Mouse (Mus musculus) v-Abl transformed pro-B cells (cell line): ENCODE results near the gene Zfp184.

Source experiments
- in situ Hi-C, 2 experiments: fragments of 400-800 bp; cut with MboI; formaldehyde crosslinking; loops; one replicate each; pipeline ENCODE4 v1.15.1; 2025; ENCODE audit not compliant: unreplicated experiment in 2 of 2

Gene Zfp184

DNA sequence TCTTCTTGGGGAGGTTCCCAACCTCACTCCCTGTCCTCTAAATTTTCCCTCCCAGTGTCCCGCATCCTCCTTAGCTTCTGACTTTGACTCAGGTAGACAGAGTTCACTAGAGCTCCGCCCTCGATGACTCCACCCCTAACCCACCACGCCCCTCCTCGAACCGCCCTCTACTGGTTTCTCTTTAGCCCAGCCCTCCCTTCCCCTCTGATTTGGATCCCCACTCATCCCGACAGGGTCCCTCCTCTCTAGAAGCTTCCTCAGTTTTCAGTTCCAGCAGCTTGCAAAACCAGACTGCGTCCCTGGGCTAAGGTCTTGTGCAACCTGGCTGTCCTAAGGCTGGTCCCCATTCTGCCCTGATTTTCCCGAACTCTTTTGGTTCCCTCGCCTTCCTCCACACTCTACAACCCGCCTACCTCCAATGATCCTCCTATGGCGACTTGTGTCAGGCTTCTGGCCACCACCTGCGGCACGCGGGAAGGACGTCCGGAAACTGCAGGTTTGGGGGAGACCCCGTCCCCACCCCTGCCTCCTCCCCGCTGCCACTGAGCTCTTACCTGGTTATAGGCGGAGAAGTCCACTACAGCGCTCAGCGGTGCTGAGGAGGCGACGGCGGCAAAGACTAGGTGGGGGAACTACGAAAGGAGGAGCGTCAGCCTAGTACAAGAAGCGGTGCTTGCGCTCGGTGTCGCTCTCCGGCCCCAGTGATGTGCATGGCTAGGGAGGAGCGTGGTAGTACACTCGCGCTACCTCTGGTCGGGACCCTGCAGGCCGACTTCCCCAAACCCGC lies 61.6 kb downstream of the Zfp184 start:
- in situ Hi-C loops, result no loop called here

DNA sequence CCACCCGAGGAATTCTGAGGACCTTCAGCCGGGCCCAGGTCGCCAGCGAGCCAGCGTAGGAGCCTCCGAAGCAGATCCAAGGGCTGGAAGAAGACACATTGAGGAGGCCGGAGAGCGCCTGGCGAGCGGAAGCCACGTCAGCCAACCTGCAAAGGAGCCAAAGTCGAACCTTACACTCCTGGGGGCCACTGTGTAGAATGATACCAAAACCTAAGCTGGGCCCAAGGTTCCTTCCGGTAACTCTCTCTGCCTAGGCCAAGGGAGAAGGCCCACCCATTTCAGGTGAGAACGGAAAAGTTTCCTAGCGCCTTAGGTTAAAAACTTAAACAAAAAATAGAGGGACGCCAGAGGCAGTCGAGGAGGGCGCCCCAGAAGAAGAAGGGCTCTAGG lies 62.2 kb downstream of the Zfp184 start:
- in situ Hi-C loops, result no loop called here

DNA sequence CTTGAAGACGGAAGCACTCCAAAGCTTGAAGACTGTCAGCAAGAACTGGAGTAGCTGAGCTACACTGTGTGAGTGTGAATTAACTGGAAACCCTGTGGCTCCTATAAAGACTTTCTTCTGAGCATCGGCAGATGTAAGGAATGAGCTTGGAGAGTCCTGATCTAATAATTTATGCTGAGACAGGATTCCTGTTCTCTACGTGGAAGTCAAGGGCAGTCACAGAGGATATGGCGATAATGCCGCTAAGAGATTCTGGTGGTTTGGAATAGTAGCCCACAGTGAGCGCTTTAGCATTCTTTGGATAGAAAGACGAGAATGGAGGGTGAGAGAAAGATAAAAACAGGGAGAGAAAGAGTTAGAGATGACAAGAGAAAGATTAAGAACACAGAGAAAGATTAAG lies 63.0 kb downstream of the Zfp184 start:
- in situ Hi-C loops, result no loop called here

DNA sequence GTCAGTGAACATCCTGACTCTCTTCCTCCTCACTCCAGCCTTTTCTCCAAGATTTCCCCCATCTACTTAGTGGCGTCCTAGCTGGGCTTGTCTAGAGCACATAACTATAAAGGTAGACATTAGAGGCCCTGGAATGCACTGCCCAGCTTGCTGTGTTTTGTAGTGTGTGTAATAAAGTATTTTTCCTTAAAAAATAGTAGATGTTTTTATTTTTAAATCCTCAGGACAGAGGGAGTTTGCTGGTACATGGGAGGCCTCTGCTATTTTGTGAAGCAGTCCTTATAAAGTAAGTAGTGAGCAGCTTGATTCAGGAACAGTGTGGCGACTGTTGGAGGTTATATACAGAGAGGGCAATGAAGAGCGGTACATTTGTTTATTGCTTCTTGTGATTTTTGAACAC lies 63.8 kb downstream of the Zfp184 start:
- in situ Hi-C loops, result no loop called here

DNA sequence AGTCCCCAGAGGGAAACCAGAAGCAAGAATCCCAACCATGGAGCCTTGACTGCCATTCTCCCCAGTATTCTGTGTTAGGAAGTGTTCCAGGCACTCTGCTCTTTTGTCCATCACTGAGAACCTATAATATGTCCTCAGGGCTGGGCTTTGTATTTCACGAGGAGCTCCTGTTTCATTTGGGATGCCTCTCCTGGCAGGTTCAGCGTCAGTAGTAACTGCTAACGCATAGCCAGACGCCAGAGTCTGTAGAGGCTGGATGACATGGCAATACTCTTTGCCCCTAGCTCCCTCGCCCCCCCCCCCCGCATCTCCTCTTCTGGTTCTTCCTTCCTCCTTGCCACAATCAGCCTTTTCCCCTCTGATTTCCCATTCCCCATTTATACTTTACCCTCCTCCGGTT lies 64.7 kb downstream of the Zfp184 start, which contains the start of gene Prss16:
Prss16 (minus strand) TSS at position 101 of the 400 bp plus-strand sequence.
- in situ Hi-C loops, result no loop called here
